Mouse (Mus musculus) urinary bladder, postnatal 14 days (tissue): ENCODE measurements at regions not wholly inside any gene's neighbourhood (a gene's known extent, or its start where the extent isn't known, plus 50 kb on each side); places are given as distances from the start of the nearest gene placed in this dataset.

ENCODE experiments used
- DNase-seq: peaks from one replicate; pipeline ENCODE4 v3.0.0; 2021; ENCODE audit warnings: low spot score

GRCm38 (mm10) chr8:103501328-103501727, 600.1 kb upstream of the Cdh5 start:
- DNase-seq: no peak

- no peak for DNase-seq
Measured at GRCm38 (mm10) chr8:103502991-103503767, 598.2 kb upstream of the Cdh5 start.

GRCm38 (mm10) chr8:103506334-103506733, 595.1 kb upstream of the Cdh5 start:
- no peak for DNase-seq

GRCm38 (mm10) chr8:103507068-103507467, 594.4 kb upstream of the Cdh5 start:
- DNase-seq: no peak

GRCm38 (mm10) chr8:103520141-103520866, 581.1 kb upstream of the Cdh5 start:
- no peak for DNase-seq

GRCm38 (mm10) chr8:103530903-103531302, 570.5 kb upstream of the Cdh5 start:
- no peak for DNase-seq

GRCm38 (mm10) chr8:103534971-103535370, 566.5 kb upstream of the Cdh5 start:
- DNase-seq: no peak

GRCm38 (mm10) chr8:103536856-103537255, 564.6 kb upstream of the Cdh5 start:
- DNase-seq: no peak

- DNase-seq: no peak
Measured at GRCm38 (mm10) chr8:103541954-103542353, 559.5 kb upstream of the Cdh5 start.

- no peak for DNase-seq
Measured at GRCm38 (mm10) chr8:103551916-103552535, 549.4 kb upstream of the Cdh5 start.

- no peak for DNase-seq
Measured at GRCm38 (mm10) chr8:103561606-103562005, 539.8 kb upstream of the Cdh5 start.

GRCm38 (mm10) chr8:103570864-103571425, 530.5 kb upstream of the Cdh5 start:
- no peak for DNase-seq

GRCm38 (mm10) chr8:103577147-103577546, 524.3 kb upstream of the Cdh5 start:
- no peak for DNase-seq

GRCm38 (mm10) chr8:103578006-103578405, 523.4 kb upstream of the Cdh5 start:
- DNase-seq: no peak

GRCm38 (mm10) chr8:103608291-103608690, 493.1 kb upstream of the Cdh5 start:
- DNase-seq: no peak

GRCm38 (mm10) chr8:103623781-103624434, 477.5 kb upstream of the Cdh5 start:
- no peak for DNase-seq

GRCm38 (mm10) chr8:103625166-103625890, 476.1 kb upstream of the Cdh5 start:
- no peak for DNase-seq

- DNase-seq: peak; percentile 7
Measured at GRCm38 (mm10) chr8:103626446-103626845, 475.0 kb upstream of the Cdh5 start.

GRCm38 (mm10) chr8:103632543-103632942, 468.9 kb upstream of the Cdh5 start:
- no peak for DNase-seq

GRCm38 (mm10) chr8:103634951-103635350, 466.5 kb upstream of the Cdh5 start:
- no peak for DNase-seq

- DNase-seq: no peak
Measured at GRCm38 (mm10) chr8:103643621-103644020, 457.8 kb upstream of the Cdh5 start.
